Mouse (Mus musculus): ENCODE results near the gene Cd9.
A peak's percentile ranks its signal among the peaks of the same experiment; 100 is the strongest.

The Cd9 gene

DNA sequence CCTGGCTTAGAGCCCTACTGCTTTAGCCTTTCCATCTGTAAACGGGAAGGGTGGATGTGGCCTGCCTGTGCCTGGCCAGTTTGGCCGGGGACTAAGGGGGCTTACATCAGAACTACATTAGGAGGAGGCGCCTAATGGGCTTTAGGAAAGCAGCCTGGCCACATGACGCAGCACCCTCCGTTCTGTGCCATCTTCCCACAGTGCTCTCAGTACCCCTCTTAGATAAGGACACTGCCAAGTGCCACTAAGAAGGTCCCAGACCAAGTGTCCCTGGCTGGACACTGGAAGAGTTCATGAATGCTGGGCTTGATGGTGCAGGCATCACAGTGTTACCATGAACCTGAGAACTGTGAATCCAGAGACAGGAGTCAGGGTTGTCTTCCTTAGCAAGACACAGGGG, 20.7 kb downstream of the Cd9 start:
- no peak for DNase-seq (ENCODE audit: low spot score)

DNA sequence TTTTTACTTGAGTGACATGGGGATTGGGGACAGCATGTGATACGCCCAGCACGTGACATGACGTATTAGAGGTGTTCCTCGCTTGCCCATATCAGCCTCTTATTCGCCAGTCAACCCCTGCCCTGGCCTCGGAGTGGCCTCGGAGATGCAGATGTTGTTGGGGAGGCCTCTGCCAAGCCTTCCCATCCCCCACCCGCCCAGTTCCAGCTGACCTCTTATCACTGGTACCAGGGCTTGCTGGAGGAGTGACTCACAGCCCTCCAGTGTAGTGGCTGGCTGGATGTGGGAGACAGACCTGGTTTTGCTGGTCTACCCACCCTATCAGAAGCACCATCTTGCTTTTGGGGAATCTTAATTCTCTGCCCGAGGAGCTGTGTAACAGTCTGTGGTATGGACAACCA, 21.3 kb downstream of the Cd9 start:
- no peak for DNase-seq (ENCODE audit: low spot score)

DNA sequence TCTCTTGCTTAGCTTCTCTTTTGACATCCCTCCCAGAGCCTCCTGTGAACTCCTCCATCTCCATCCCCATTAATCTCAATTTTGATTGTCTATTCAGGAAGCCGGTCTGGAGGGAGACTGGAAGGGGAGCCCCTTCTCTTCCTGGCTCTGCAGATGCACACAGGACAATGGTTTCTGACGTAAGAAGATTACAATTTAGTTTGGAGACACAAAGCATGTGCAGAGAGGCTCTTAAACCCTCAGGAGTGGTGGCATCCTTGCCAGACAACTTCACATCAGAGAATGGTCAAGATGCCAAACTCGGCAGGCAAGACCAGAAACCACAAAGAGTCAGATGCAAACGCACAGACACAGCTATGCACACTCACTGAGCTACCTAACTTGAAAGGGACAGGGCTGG, 22.7 kb downstream of the Cd9 start:
- DNase-seq (ENCODE audit: low spot score) = no peak

DNA sequence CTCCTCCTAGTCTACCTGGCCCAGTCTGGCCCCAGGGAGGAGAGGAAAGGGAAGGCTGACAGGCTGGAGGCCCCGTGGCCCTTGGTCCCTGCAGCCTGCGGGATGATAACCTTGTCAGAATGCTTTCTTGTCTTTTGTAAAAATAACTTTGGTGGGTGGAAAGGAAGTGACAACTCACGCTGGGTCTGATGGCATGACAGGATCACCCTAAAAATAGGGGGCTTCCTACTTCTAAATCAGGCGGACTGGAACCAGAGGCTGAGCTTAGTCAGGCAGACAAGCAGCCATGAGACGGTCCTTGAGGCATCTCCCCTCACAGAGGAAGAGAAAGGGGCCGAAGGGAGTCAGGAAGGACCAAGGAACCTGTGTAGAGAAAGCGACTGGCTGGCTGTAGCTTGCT, 23.3 kb downstream of the Cd9 start:
- peak; percentile 46 for DNase-seq (ENCODE audit: low spot score)

DNA sequence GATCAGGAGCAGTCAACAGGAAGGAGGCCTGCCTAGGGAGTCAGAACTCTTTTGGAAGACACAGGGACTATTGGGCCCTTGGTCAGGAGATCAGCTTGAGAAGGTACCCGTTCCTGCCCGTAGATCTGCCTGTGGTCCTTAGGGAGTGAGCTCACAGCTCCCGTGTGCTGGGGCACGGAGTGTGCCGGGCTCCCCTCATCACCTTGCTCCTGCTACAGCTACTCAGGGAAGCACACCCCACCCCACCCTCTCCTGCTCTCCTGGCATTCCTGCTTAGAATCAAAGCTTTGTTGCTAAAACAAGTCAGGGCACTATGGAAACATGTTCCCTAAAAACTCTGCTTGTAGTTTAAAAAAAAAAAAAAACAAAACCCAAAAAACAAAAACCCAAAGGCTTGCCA, 24.0 kb downstream of the Cd9 start:
- no peak for DNase-seq (ENCODE audit: low spot score)

DNA sequence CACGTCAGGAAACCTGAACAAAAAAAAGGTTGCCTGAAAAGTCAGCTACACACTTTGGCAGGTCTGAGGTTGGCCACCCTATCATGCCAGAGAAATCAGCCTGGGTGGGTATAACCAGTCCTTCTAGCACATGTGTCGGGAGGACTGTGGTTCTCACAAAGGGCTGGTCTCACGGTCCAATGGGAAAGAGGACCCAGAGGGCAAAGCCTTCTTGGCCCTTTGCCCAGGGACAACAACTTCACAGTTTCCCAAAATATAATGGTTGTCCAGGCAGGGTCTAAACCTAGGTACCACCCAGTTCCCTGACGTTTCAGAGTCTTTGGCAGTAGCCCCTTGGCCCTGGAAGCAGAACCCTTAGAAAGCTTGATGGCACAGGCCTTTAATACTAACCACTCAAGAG, 25.4 kb downstream of the Cd9 start:
- DNase-seq (ENCODE audit: low spot score) = no peak

DNA sequence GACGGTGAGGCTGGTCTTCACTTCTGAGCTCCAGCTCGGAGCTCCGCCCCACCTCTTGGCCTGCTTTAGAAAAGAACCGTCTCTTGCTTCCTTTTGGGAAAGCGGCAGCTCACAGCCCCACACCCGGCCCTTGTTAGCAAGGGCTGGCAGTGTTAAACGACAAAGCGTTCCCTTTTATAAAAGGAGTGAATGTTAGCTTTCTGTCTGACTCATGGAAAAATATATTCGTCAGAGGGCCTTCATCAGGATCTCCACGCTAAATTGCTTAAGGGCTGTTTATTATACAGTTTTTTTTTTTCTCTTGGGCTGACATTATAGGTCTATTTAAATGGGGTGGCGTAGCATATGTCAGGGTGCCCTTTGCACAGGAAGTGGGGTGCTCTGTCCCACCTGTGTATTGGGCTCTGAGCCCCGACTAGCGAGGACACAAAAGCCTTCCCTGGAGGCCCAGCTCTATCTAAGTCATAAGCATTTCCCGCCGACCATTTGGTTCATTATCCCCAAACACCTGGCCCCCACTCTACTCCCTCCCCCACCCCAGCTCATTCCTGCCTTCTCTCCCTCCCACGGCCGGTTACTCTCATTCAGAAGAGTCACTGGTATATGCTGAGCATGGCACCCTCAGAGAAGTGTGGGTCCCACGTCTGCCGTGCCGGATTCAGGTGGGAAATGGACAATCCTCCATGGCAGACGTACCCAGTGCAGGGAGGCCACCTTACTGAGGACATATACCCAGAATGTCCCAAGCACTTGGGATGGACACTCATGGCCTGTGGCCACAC, 26.2 kb downstream of the Cd9 start:
- DNase-seq (ENCODE audit: low spot score) = no peak

DNA sequence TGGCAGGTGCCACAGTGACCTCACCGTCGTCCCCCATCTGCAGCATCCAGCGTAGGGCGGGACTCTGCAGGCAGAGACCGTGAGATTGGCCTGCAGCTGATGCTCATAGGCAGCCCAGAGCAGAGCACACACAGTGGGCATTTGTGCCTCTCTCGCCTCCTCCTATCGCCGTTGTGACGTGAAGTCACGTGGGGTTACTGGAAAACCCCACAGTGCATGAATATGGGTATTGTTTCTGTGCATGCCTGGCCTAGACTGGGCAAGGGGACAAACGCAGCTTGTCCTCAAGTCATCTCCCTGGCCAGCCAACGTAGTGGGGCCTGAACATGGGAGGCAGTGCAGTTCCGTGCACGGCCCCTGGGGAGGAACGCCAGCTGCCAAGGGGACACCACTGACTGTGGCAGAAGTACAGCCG, 27.3 kb downstream of the Cd9 start:
- DNase-seq (ENCODE audit: low spot score) = no peak

DNA sequence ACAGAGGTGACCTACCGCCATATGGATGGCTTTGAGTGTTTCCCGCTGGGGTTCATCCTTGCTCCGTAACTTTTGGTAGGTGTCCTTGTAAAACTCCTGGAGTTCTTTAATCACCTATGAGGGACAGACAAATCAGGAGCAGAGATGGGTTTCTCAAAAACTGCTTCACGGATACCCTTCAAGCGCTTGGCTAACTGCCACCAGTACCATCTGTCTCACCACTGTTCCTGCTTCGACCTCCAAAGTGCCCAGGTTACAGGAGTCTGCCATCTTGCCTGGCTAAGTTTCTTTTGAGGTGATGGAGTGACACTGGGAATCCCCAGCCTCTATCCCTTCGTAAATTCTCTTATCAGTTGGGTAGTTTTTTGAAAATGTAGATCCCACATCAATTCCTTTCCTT, 32.3 kb downstream of the Cd9 start:
- DNase-seq (ENCODE audit: low spot score) = no peak

DNA sequence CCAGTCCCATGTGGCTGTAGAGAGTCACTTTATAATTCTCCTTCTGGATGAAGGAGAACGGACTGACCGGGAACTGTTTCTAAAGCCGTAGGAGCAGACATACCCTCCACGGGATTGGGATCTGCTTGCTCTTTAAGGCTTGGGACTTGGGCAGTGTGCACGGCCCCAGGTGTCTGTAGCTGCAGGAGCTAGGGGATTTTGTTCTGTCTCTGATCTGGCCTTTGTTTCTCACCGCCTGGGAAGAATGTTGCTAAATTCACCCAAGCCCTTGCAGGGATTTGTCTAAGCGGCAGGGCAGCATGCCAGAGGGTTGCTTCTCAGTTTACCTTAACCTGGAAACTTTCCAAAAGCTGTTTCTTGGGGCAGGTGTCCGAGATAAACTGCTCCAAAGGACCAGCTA, 32.8 kb downstream of the Cd9 start:
- DNase-seq (ENCODE audit: low spot score) = no peak

DNA sequence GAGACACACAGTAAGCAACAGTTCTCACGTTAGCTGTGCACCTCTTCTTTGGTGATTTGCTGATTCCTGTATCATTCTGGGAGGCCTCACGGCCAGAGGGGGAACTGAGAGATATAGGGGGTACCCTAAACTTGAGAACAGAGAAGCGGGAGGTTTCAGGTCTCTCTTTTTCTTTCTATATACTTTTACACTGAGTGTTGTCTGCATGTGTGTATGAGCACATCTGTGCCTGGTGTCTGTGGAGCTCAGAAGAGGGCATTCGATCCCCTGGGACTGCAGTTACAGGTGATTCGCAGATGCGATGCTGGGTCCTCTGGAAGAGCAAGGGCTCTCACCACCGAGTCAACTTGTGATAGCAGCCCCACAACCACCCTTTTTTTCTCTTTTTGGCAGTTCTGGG, 33.3 kb downstream of the Cd9 start:
- no peak for DNase-seq (ENCODE audit: low spot score)

DNA sequence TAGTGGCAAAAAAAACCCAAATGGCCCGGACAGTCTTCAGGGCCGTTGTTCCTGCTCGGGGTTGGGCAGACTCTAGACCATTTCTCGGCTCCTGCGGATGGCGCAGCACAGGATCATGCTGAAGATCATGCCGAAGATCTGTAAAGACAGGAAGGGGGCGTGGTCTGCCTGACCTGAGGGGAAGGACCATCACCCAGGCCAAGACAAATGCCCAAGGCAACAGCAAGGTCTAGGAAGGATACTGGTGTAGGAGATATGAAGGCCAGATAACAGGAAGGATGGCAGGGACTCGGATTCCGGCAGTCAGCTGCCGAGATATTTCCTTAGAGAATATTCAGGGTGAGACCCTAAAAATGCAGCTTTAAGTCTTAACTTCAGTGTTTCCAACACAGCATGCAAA, 34.0 kb downstream of the Cd9 start:
- DNase-seq (ENCODE audit: low spot score) = no peak

DNA sequence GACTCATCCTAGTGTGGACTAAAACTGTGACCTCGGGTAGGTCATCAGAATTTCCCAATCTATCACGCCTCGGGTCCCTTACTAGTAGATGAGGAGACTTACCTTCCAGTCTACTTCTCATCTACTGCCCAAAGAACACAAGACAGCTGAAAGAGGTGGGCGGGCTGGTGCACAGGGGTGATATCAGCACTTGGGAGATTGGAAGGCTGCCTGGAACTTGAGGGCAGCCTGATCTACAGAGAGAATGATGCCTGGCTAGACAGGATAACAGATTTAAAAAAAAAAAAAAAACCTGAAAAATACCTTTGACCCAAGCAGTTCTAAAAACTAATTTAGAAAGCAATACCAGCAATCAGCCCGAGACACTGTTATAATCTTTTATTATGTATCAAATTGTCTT, 34.7 kb downstream of the Cd9 start:
- no peak for DNase-seq (ENCODE audit: low spot score)

DNA sequence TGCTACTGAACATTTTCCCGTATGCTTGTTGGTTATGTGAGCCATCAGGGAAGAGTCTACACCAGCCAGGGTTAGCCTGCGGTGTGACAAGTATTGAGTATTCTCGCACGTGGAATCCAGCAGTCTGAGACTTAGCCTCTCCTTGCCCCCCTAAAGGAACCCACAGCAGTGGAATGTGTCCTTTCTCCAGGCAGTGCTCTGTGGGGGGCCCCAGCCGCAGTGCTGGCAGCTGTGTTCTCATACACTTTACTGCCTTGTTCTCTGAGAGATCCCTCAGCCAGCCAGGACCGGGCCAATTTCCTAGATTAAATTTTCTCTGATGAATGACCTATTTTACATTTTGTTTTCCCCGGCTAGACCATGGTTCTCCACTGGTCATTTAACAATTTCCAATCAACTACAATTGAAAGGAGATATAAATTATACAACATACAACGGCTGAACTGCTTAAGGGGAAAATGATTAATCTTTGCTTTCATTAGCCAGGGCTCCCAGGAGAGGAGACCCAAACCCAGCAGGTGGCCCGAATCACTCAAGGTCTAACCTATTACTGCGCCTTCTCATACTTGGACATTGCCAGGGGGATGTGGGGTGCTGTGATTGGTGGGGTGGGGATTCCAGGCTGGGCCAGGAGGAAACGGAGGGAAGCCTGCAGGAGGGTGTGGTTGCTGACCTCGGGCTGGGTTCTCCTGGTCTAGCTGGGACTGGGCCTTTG, 38.6 kb downstream of the Cd9 start:
- DNase-seq (ENCODE audit: low spot score) = no peak

DNA sequence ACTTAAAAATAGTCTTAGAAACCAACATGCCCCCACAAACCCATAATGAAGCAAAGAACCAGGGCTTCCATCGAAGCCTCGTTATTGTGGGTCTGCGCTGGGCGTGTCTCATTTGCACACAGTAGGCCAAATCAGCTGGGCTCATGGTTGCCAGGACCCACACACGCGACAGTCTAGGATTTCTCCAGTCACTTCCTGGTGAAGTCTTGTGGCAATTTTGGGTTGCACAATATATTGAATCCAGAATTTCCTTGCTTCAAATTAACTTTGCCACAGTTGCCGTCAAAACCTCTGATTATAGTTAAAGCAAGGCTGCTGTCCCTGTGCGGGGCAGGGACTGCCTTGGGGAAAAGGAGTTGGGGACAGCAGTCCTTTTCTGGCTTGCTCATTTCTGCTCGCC, 39.9 kb downstream of the Cd9 start:
- no peak for DNase-seq (ENCODE audit: low spot score)

DNA sequence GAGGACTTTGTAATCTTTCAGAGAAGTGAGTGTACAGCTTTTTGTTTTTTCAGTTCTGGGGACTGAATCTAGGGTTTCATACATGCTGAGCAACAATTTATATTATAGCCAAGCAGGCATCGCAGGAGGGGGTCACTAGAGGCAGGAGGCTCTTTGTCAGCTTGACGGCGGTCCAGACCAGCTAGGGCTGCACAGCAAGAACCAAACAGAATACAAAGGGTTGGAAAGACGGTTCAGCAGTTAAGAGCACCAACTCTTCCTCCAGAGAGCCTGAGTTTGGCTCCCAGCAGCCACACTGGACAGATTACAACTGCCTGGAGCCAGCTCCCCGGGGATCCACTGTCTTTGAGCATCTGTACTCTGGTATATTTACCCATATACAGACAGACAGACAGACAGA, 40.3 kb downstream of the Cd9 start:
- DNase-seq (ENCODE audit: low spot score) = no peak

DNA sequence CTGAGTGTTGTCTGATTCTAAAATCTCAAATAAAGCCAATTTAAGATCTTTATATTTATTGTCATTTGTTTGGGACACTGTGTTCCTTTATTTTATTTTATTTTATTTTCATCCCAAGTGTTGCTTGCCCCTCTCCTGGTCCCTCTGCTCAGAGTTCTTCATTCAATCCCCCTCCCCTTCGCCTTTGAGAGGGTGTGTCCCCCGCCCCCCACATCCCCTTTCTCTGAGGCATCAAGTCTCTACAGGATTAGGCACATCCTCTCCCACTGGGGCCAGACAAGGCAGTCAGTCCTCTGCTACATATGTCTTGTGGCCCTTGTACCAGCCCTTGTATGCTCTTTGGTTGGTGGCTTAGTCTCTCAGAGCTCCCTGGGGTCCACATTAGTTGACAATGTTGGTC, 46.9 kb downstream of the Cd9 start:
- DNase-seq (ENCODE audit: low spot score) = no peak

DNA sequence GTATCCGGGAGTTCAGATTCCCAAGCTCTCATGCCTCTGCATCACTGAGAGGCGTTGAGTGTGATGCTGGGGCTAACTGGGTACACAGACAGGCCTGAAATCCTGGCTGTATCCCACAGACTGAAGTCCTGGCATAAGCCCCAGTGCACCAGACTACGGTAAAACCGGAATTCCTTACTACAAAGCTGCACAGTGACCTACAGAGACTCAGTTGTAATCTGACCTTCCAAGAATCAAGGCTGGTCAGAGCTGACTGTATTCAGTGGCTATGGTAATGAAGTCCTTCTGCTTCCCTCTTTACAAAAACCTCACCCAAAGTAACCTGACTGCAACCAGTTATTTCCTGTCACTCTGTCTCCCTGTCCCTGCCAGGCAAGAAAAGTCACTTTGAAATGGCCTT, 47.4 kb downstream of the Cd9 start:
- DNase-seq (ENCODE audit: low spot score) = no peak

DNA sequence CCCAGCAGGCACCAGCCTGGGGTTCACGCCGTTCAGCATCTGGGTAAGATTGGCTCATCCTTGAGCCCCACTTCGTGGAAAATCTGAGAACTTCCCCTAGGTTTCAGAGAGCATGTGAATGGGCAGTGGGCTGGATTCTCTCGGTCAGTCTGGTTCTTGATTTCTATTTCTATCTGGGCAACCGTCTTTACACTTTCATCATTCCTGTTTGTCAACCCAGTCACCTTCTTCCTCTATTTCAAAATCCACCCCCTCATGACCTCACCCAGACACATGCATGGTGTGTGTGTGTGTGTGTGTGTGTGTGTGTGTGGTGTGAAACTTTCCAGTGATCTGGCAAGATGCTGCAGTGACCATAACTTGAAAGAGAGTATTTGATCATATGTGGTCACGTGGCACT, 49.2 kb downstream of the Cd9 start:
- no peak for DNase-seq (ENCODE audit: low spot score)

DNA sequence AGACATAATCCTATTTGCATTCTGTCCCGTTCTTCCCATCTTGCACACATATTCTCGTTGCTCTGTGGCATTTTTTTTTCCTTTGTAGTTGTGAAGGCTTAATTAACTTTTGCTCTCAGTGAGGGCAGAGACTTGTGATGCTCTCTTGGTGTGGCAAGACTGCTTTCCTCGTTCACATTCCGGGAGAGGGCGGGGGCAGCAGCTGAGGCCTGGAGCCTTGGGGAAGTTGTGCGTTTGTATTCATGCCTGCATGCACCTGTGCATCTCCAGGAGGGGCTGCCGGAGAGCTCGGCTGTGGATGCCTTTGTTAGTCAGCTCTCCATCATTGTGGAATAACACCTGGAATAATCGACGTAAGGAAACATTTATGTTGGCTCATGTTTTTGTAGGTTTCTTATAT, 52.0 kb downstream of the Cd9 start:
- DNase-seq (ENCODE audit: low spot score) = no peak

DNA sequence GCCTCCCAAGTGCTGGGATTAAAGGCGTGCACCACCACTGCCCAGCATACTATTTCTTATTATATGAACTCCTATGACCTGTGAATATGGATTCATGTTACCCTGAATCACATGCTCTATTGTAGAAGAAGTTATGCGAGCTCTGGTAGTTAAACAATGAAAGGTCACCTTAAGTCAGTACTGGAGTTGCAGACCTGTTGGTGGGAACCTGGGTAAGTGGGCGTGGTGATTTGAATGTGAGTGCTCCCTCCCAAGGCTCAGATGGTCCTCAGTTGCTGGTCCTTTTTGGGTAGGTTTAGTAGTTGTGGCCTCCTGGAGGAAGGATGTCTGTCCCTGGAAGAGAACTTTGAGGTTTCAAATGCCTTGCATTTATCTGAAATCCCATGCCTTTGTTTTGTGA, 57.8 kb downstream of the Cd9 start:
- no peak for DNase-seq (ENCODE audit: low spot score)

DNA sequence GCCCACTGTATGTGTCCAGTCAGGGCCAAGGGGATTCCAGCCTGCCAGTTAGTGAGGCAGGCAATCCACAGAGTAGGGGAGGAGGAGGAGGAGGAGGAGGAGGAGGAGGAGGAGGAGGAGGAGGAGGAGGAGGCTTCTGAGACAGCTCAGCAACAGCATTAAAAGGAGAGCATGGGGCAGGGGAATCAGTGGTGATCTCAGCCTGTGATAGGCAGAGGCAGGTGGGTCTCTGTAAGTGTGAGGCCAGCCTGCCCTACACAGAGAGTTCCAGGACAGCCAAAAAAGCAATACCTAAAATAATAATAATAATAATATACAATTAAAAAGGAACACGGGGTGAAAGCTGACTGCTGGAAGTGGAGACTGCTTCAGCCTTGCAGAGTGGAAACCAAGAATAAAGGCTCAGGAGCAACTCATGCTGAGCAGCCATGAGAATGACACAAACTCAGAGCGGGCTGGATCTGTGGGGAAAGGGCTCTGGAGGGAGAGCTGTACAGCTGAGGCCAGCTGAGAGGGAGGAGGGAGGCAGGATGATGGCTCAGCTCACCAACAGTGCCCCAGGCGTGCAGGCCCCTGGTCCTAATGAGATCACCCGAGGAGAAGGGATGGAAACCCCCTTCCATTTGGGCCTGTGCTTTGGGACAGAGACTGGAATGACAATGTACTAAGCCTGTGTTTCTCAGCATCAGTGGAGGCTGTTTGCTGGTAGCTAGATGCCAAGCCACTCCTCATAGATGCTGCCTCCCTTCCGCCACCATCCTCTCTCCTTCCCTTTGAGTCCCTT, 59.7 kb downstream of the Cd9 start:
- no peak for DNase-seq (ENCODE audit: low spot score)

Data from layer of hippocampus, adult 9-10 months (tissue).